Mouse (Mus musculus) central nervous system, embryonic 14 days (tissue): ENCODE results near the gene Olfr1280. TPM values are rescaled to one million over a fixed set of nuclear protein-coding genes. Genes with fewer than 3 reads are reported as not detected.

Source experiments
- polyA plus RNA-seq: library from polyadenylated mRNA; depleted of rRNA; stranded (reverse); fragments of >200 nt; gene quantifications from 2 replicates; pipeline ENCODE4 v1.2.3, GENCODE M21; 2012; rRNA removed

Gene Olfr1280
- polyA plus RNA-seq = not detected in 2 replicates

DNA sequence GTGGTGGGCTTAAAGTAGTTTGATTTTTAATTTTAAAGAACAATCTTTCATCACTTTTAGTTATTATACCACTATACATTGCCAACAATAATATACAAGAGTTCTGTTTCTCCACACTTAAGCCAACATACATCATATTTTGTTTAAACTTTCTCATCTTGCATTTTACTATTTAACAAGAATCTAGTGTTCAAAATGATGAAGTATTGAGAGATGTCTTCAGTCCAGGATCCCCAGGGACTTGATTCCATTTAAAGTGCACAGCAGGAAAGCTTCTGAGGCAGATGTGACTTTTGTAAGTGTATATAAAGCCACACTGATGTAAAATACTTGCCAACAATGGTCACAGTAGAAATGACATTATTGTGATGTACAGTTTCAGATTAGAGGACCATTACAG, at the start of gene Olfr1280:
Gene Olfr1280 (plus strand): TSS at position 301 of the 400 bp plus-strand sequence.

DNA sequence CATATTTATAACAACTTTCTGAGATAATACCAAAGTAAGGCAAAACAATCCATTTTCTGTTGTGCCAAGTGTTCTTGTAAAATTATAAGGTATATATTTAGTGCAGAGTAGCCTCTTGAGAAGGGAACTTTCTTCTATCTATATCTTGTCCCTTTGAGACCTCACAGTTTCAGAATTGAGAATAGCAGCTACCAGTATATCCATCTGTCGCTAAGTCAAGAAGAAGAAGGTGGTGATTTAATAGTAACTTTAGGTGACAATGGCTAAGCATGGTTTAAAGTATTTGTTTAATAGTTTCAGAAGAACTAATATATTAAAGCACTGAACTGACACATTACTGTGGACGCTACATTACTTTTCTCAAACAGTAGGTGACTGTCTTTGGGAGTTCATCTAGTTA, 39.8 kb upstream of the Olfr1280 start, which contains the start of gene Olfr1277:
Gene Olfr1277 (minus strand): TSS at position 101 of the 400 bp plus-strand sequence.

DNA sequence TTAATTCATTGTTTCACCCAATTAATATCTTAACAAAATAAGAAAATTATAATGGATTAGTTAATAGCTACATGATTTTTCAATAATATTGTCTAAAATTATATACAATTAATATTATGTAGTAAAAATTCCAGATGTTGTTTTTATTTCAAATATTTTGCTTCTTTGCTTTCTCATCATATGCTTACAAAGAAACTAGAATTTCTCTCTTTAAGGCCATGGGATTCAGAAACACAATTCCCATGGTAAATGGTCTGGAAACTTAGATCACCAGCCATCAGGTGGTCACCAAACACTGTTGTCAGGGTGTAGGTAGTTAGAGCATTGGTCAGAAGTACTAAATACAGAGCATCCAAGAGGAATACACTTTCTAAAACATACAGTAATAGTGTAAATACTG, 24.0 kb upstream of the Olfr1280 start, which contains the start of gene Olfr1278:
Gene Olfr1278 (plus strand): TSS at position 301 of the 400 bp plus-strand sequence.

DNA sequence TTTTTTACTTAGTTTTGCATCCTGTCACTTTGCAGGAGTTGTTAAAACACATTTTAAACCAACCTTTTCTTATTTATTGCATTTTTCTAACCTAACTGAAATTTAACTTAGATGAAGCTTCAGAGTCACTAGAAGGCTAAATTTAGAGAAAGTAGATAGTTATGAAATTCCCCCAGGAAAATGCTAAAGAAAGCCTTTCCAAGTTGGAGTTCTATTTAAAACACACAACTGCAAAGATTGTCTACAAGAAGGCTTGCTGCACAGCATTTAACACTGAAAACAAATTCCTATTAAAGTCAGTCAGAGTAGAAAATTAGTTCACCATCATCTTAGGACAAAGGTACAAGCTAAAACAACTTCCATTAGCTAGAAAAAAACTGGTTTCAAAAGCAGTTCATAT, 13.4 kb upstream of the Olfr1280 start, which contains the start of gene Olfr1279:
Gene Olfr1279 (plus strand): TSS at position 262 of the 400 bp plus-strand sequence.

DNA sequence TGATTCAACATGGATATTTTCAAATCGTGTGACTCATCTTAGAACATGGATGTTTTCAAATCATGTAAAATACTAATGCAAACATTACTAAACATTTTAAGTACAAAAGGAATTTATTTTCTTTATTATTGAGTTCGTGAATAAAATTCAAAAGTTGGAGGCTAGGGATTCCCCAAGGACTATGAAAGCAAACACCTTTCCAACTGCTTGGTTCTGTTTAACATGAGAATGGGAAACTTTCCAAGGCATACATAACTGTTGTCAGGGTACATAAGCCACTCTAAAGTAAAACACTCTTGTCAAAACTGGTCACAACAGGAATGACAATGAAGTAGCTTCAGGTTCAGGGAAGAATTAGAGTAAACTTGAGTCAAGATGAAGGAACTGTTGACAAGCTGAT, 12.4 kb downstream of the Olfr1280 start, which contains the start of gene Olfr1281:
Gene Olfr1281 (plus strand): TSS at position 301 of the 400 bp plus-strand sequence.

DNA sequence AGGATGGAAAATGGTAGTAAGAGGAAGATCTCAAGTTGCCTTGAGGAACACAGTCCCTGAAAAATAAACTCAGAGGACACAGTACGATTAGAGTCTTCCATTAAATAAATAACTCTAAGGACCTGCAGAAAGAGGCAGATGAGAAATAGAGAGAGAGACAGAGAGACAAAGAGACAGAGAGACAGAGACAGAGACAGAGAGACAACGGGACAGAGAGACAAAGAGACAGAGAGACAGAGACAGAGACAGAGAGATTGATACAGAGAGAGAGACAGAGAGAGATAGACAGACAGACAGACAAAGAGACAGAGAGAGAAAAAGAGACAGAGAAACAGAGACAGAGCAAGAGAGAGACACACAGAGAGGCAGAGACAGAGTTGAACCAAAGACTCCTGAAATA, 22.2 kb downstream of the Olfr1280 start, which contains the start of gene Olfr1282:
Gene Olfr1282 (minus strand): TSS at position 101 of the 400 bp plus-strand sequence.

DNA sequence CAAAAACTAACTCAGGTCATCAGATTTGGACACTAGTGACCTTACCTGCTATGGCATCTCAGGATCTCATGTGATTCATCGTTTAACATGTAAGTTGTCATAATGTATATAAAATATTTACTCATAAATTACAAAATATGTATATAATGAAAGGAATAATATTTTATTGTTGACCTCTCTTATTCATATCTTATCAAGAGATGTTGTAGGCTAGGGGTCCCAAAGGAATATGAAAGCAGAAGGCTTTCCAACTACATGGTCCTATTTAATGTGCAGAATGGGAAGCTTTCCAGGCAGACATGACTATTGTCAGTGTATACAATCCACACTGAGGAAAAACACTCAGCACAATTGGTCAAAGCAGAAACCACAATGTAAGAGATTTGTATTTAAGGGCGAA, 52.7 kb downstream of the Olfr1280 start, which contains the start of gene Olfr1283:
Gene Olfr1283 (plus strand): TSS at position 301 of the 400 bp plus-strand sequence.

DNA sequence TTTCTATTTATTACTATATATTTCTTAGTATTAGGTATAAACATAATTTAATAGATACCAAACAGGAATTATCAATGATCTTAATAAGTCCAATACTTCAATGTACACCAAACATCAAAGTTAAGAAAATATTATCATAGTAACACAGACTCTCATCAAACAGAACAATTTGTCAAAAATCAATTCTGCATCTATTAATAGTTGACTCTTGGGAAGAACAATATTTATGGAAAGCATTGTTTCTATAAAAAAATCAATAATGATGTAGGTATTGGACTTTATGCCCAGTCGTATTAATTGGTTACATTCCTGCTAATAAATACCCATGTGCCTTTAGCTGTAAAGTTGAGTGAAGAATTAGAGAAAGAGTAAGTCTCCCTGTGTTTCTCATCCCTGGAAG, 61.4 kb downstream of the Olfr1280 start, which contains the start of gene Olfr1284:
Gene Olfr1284 (plus strand): TSS at position 301 of the 400 bp plus-strand sequence.

Other genes starting within 250 kb of the Olfr1280 start
- not detected in 2 replicates for gene Gm13941, start 208.0 kb upstream of the Olfr1280 start, polyA plus RNA-seq
- not detected in 2 replicates for gene Gm15130, start 161.1 kb upstream of the Olfr1280 start, polyA plus RNA-seq
- gene 4930430A15Rik, start 84.4 kb upstream of the Olfr1280 start, polyA plus RNA-seq = not detected in 2 replicates
- not detected in 2 replicates for gene Olfr1275, start 78.7 kb upstream of the Olfr1280 start, polyA plus RNA-seq
- not detected in 2 replicates for gene Olfr1276, start 59.5 kb upstream of the Olfr1280 start, polyA plus RNA-seq
- not detected in 2 replicates for gene Olfr1277, start 39.9 kb upstream of the Olfr1280 start, polyA plus RNA-seq
- gene Olfr1278, start 23.9 kb upstream of the Olfr1280 start, polyA plus RNA-seq = not detected in 2 replicates
- gene Olfr1279, start 13.4 kb upstream of the Olfr1280 start, polyA plus RNA-seq = not detected in 2 replicates
- gene Olfr1281, start 12.5 kb downstream of the Olfr1280 start, polyA plus RNA-seq = not detected in 2 replicates
- gene Olfr1282, start 22.1 kb downstream of the Olfr1280 start, polyA plus RNA-seq = not detected in 2 replicates
- gene Olfr1283, start 52.8 kb downstream of the Olfr1280 start, polyA plus RNA-seq = not detected in 2 replicates
- not detected in 2 replicates for gene Olfr1284, start 61.5 kb downstream of the Olfr1280 start, polyA plus RNA-seq
- not detected in 2 replicates for gene Olfr1286, start 109.1 kb downstream of the Olfr1280 start, polyA plus RNA-seq
- gene Olfr1287, start 135.1 kb downstream of the Olfr1280 start, polyA plus RNA-seq = not detected in 2 replicates
- gene Olfr1288, start 160.1 kb downstream of the Olfr1280 start, polyA plus RNA-seq = not detected in 2 replicates
- gene Olfr1289, start 166.8 kb downstream of the Olfr1280 start, polyA plus RNA-seq = not detected in 2 replicates
- not detected in 2 replicates for gene Olfr1290, start 179.8 kb downstream of the Olfr1280 start, polyA plus RNA-seq
- gene Olfr1291-ps1, start 183.2 kb downstream of the Olfr1280 start, polyA plus RNA-seq = not detected in 2 replicates
- not detected in 2 replicates for gene Olfr1293-ps, start 211.2 kb downstream of the Olfr1280 start, polyA plus RNA-seq
- gene Olfr1294, start 226.3 kb downstream of the Olfr1280 start, polyA plus RNA-seq = not detected in 2 replicates